Mouse (Mus musculus): Measurements from ENCODE around the gene Fancd2.

GRCm38 (mm10) chr6:113530932-113531839 is at the start of gene Fancd2, which contains the start of gene Emc3:
- TF ChIP-seq CTCF (IDR thresholded peaks at IDR 0.05; ENCODE audit: low read depth) (no peak), EP300 (optimal IDR thresholded peaks at IDR 0.05) (no peak)

Data from stomach, postnatal 0 days (tissue).